Mouse (Mus musculus) neural tube, embryonic 12.5 days (tissue): Measurements from ENCODE around the gene Alpi. TPM values are rescaled to one million over a fixed set of nuclear protein-coding genes. Genes with fewer than 3 reads are reported as not detected.

Experiments
- ATAC-seq: fragments of 200-750 bp; cut with Nextera tagmentation; 2 replicates; pipeline ENCODE4 v1.8.0; 2017; ENCODE audit warnings: low read depth, mild to moderate bottlenecking, moderate TSS enrichment, moderate library complexity; ENCODE audit not compliant: low FRiP score
- H3K27ac ChIP-seq: fragments of 300-500 bp; sonication (generic); 2 replicates; pipeline ENCODE4 v1.5.1; 2016
- H3K27me3 ChIP-seq: fragments of 300-500 bp; sonication (generic); replicated peaks from 2 replicates; pipeline ENCODE4 v1.6.1; 2016; ENCODE audit warnings: mild to moderate bottlenecking
- H3K36me3 ChIP-seq: fragments of 300-500 bp; sonication (generic); 2 replicates; pipeline ENCODE4 v1.6.1; 2016; ENCODE audit warnings: mild to moderate bottlenecking
- H3K4me1 ChIP-seq: fragments of 300-500 bp; sonication (generic); 2 replicates; pipeline ENCODE4 v1.6.1; 2016
- H3K4me2 ChIP-seq: fragments of 300-500 bp; sonication (generic); replicated peaks from 2 replicates; pipeline ENCODE4 v1.6.1; 2016; ENCODE audit warnings: mild to moderate bottlenecking
- H3K4me3 ChIP-seq: fragments of 300-500 bp; sonication (generic); 2 replicates; pipeline ENCODE4 v1.5.1; 2016
- H3K9ac ChIP-seq: fragments of 300-500 bp; sonication (generic); 2 replicates; pipeline ENCODE4 v1.6.1; 2016; ENCODE audit warnings: mild to moderate bottlenecking
- H3K9me3 ChIP-seq: fragments of 300-500 bp; sonication (generic); 2 replicates; pipeline ENCODE4 v1.6.1; 2016; ENCODE audit warnings: mild to moderate bottlenecking
- WGBS: fragments of 180-500 bp; shearing (Covaris S2); methylation state at CpG from one replicate; pipeline ENCODE4 v1.1.7; 2016; 5-methylcytosine and 5-hydroxymethylcytosine counted together
- polyA plus RNA-seq: library from polyadenylated mRNA; unstranded; fragments of >200 nt; fragmentation: Nextera tagmentation; extraction: Ambion mirVana; gene quantifications from 2 replicates; pipeline ENCODE4 v1.2.1, GENCODE M21; 2016

The Alpi gene
- not detected in 2 replicates for polyA plus RNA-seq

DNA sequence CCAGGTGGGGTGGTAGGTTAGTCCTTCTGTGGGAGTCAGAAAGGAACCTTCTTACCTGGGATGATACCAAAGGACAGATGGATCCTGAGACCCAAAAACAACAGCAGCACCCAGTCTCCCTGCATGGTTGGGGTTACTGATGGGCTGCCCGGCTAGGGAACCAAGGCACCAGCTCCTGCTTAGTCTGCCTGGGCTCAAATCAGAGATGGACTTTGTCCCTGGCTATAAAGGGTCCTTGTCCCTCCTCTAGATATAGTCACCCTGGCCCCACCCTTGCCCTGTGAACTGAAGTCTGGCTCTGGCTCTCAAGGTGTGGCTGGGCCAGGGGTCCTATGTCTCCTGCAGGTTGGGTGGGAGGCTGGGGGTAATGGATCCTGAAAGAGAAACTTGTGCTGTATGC is at the start of gene Alpi:
TSS of gene Alpi (minus strand) at position 196 of the 400 bp plus-strand sequence.
- Histone ChIP-seq H3K9me3 (no peaks in the 10 kb centered on the region), H3K4me3 (no peak within 1 kb of the TSS), H3K27me3 (peaks cover 6% of the 10 kb centered on the region), H3K36me3 (no peaks in the 10 kb centered on the region), H3K4me1 (no peaks in the 10 kb centered on the region), H3K27ac (no peak within 1 kb of the TSS), H3K4me2 (no peak within 1 kb of the TSS), H3K9ac (no peak within 1 kb of the TSS)
- WGBS = 90% methylated on average over 1 of the region's 1 CpGs
- ATAC-seq = no peak

DNA sequence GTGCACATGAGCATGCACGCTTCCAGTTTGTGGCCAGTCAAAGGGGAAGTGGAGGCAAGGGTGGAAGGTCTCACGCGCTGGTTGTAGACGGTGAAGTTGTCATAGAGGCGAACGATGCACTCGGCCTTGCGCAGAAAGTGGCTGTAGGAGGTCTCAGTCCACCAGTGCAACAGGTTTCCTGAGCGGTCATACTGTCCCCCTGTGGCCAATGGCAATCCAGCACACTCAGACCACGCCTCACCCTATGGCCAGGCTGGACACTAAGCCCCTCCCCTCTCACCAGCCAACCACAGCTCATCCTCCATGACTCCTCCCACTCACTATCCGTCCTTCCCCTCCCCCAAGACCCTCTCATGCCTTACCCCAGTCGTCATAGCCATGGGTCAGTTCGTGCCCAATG is 48.0 kb upstream of the Alpi start:
- no peak overlapping the region for H3K9ac ChIP-seq
- no peaks in the 10 kb centered on the region for H3K9me3 ChIP-seq
- H3K27me3 ChIP-seq = peaks cover 56% of the 10 kb centered on the region
- no peaks in the 10 kb centered on the region for H3K36me3 ChIP-seq
- 26% methylated on average over 13 of the region's 13 CpGs for WGBS
- no peak overlapping the region for H3K4me3 ChIP-seq
- ATAC-seq = no peak
- H3K4me2 ChIP-seq = no peak overlapping the region
- peaks cover 11% of the 10 kb centered on the region for H3K4me1 ChIP-seq
- no peak overlapping the region for H3K27ac ChIP-seq

DNA sequence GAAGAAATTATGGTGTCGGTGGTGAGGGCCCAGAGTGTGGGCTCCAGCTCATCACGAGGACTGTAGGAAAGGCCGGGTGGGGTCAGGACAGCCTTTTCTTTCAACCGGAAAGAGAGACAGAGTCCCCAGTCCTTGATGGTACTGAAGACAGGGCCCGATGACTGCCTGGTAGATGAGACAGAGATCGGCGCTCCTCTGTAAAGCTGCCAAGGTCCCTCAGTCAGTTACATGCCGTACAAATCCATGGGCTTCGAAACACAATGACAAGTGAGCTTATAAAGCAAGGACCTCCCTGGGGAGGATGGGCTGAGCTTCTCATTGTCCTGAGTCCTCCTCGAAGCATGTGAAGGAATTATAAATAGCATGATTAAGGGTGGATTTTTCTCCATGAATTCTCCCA is 41.7 kb upstream of the Alpi start:
- Histone ChIP-seq H3K27me3 (peaks cover 3% of the 10 kb centered on the region; the same call in 1 of the 2 replicates), H3K27ac (0 out of 2 replicates have a peak overlapping the region, but pooled peaks have one; percentile 5), H3K4me3 (no peak overlapping the region), H3K9ac (no peak overlapping the region), H3K9me3 (no peaks in the 10 kb centered on the region), H3K36me3 (no peaks in the 10 kb centered on the region), H3K4me1 (peaks cover 13% of the 10 kb centered on the region), H3K4me2 (no peak overlapping the region)
- no peak for ATAC-seq
- WGBS = 76% methylated on average over 10 of the region's 10 CpGs

DNA sequence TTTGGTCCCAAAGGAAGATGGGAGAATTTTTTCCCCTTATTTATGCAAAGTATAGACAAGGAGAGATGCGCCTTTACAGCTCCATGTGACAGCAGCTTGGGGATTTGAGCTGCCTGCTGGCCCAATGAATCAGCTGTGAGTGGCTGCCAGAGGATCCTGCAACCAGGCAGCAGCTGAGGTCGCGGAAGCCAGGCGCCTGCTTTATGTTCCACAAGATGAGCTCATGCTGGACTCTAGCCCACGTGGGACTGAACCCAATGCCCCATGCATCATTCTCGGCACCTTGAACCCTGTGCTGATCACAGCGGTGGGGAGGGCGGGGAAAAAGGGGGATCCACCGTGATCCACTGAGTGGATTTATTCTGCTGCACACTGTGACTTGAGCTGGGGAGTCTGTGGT is 41.0 kb upstream of the Alpi start:
- no peaks in the 10 kb centered on the region for H3K36me3 ChIP-seq
- H3K4me2 ChIP-seq = no peak overlapping the region
- no peaks in the 10 kb centered on the region for H3K27me3 ChIP-seq
- H3K4me1 ChIP-seq = peaks cover 13% of the 10 kb centered on the region
- no peak overlapping the region for H3K9ac ChIP-seq
- no peak overlapping the region for H3K4me3 ChIP-seq
- ATAC-seq = peak; percentile 60
- WGBS = 61% methylated on average over 9 of the region's 9 CpGs
- no peaks in the 10 kb centered on the region for H3K9me3 ChIP-seq
- no peak overlapping the region for H3K27ac ChIP-seq

DNA sequence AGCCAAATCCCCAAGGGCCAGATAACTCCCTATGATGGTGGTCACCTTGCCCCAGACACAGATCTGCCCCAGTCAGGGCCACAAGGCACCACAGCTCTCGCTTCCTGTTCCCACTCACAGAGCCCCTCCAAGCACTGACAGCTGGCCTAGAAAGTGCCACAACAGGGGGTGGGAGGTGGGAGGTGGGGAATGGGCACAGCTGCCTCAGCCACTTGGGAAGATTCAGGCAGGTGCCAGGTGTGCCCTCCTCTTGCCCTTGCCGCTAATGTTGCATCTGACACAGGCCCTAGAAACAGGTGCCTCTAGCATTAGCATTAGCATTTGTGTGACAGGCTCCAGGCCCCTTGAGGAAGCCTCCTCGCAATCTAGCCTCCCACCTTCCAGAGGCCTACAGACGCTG is 40.1 kb upstream of the Alpi start:
- H3K9ac ChIP-seq = no peak overlapping the region
- no peak overlapping the region for H3K4me3 ChIP-seq
- WGBS = 72% methylated on average over 4 of the region's 4 CpGs
- no peaks in the 10 kb centered on the region for H3K36me3 ChIP-seq
- H3K27me3 ChIP-seq = no peaks in the 10 kb centered on the region
- peaks cover 13% of the 10 kb centered on the region for H3K4me1 ChIP-seq
- H3K4me2 ChIP-seq = no peak overlapping the region
- ATAC-seq = peak; percentile 21; the same call in 1 of the 2 replicates
- H3K9me3 ChIP-seq = no peaks in the 10 kb centered on the region
- H3K27ac ChIP-seq = no peak overlapping the region

DNA sequence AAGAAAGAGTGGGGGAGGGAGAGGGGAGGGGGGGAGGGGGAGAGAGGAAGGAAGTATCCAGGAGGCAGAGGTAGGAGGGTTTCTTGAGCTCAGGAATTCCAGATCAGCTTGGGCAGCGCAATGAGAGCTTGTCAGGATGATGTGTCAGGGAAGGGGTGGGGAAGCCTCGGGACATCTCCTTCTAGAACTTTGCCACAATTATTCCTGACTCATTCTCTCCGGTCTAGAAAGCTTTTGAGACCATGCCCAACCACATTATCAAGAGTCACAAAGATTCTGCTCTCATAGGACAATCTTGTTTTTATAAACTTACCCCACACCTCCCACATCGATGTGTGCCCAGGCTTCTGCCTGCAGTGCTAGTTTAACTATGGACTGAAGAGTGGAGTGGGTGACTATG is 30.4 kb upstream of the Alpi start:
- Histone ChIP-seq H3K36me3 (no peaks in the 10 kb centered on the region), H3K9ac (no peak overlapping the region), H3K4me2 (no peak overlapping the region), H3K27me3 (peaks cover 23% of the 10 kb centered on the region), H3K9me3 (no peaks in the 10 kb centered on the region), H3K27ac (no peak overlapping the region), H3K4me3 (no peak overlapping the region), H3K4me1 (no peaks in the 10 kb centered on the region)
- no peak for ATAC-seq
- WGBS = 90% methylated on average over 4 of the region's 4 CpGs

DNA sequence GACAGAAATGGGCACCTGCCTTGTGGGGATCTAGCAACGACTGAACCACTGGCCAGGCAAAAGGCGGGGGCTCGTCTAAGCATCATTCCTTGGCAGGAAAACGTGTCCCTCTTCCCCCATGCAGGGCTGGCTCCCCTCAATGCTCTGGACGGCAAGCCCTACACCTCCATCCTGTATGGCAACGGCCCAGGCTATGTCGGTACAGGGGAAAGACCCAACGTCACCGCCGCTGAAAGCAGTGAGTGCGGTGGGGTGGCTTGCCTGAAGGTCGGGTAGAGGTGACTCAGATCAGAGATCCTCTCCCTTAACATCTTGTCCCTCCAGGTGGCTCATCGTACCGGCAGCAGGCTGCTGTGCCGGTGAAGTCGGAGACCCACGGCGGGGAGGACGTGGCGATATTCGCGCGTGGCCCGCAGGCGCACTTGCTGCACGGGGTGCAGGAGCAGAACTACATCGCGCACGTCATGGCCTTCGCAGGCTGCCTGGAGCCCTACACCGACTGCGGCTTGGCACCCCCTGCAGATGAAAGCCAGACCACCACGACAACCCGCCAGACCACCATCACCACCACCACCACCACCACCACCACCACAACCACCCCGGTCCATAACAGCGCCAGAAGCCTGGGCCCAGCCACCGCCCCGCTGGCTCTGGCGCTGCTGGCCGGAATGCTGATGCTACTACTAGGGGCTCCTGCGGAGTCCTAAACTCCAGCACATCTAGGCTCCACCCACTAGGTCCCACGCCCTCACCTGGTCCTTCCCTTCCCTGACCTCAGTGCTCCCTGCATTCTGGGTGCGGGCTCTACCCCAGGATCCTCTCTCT is 26.0 kb upstream of the Alpi start:
- H3K27ac ChIP-seq = no peak overlapping the region
- peak; percentile 33; the same call in 1 of the 2 replicates for ATAC-seq

DNA sequence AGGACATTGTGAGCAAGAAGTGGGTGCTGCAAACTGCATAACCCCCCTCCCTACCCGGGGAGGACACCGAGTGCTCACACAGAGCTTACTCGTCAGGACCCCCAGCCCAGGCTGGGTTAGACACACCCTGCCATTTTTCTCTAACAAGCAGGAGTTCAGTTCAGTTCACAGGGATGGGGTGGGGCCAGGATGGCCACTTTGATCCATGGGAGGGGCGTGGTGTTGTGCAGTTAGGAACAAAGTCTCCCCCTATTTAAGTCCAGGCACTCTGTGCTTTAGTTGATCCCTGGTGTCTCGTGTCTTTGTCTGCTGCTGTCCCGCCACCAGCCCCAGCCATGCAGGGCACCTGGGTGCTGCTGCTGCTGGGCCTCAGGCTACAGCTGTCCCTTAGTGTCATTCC is 23.3 kb upstream of the Alpi start, which contains the start of gene Akp3:
TSS of gene Akp3 (plus strand) at position 301 of the 400 bp plus-strand sequence.
- WGBS = 69% methylated on average over 6 of the region's 6 CpGs
- Histone ChIP-seq H3K4me2 (no peak within 1 kb of the TSS), H3K4me3 (no peak within 1 kb of the TSS), H3K4me1 (no peaks in the 10 kb centered on the region), H3K27me3 (peaks cover 37% of the 10 kb centered on the region), H3K27ac (no peak within 1 kb of the TSS), H3K36me3 (no peaks in the 10 kb centered on the region), H3K9me3 (no peaks in the 10 kb centered on the region), H3K9ac (no peak within 1 kb of the TSS)
- ATAC-seq = no peak

More for the DNA sequence above, 26.0 kb upstream of the Alpi start:
- WGBS = 6% methylated on average over 43 of the region's 43 CpGs
- Histone ChIP-seq H3K9ac (no peak overlapping the region), H3K36me3 (no peaks in the 10 kb centered on the region), H3K4me2 (peak overlapping the region; percentile 45), H3K4me1 (no peaks in the 10 kb centered on the region), H3K4me3 (0 out of 2 replicates have a peak overlapping the region, but pooled peaks have one; percentile 4), H3K9me3 (no peaks in the 10 kb centered on the region), H3K27me3 (peaks cover 37% of the 10 kb centered on the region)

DNA sequence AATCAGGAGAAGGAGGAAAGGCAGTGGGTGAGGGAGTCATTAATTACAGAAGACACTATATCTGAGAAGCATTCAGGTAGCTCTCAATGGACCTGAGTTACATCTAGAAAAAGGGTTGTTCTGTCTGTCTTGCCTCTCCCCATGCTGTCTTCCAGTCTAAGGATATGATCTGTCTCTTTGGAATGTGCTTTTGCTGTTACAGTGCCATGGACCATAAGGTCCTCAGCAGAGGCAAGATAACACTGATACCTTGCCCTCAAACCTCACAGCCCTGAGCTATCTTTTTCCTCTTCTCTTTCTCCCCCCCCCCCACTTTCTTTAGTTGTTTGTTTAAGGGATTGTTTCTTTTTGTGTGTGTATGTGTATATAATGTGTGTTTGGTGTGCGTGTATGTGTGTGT is 13.4 kb upstream of the Alpi start:
- Histone ChIP-seq H3K4me3 (no peak overlapping the region), H3K9me3 (no peaks in the 10 kb centered on the region), H3K27ac (no peak overlapping the region), H3K4me2 (no peak overlapping the region), H3K36me3 (no peaks in the 10 kb centered on the region), H3K9ac (no peak overlapping the region), H3K27me3 (no peaks in the 10 kb centered on the region), H3K4me1 (no peaks in the 10 kb centered on the region)
- ATAC-seq = no peak
- WGBS = 84% methylated on average over 1 of the region's 1 CpGs

DNA sequence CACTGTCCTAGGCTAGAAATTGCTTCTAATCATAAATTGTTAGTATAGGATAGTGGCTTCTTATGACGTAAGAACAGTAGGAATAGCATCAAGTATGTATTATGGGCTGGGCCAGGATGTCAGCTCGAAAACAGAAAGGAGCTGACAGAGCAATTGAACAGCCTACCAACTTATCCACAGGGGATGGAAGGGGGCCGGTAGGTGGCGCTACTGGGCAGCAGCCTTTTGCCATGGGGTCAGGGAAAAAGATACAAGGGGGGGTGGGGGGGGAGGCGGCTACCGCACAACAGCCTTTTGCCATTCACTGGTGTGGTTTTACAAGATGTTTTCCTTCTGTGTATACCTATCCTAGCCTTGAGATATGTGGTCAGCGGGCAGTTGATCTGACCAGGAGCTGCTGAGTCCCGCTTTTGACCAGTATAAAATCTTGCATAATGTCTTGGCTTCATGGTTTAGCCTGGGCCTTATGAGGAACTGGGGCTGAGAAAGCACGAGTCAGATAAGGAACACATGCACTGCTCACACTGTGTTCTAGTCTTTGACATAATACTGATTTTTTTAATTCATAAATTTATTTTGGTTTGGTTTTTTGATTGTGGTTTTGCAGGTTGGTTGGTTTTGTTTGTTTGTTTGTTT is 10.4 kb upstream of the Alpi start:
- H3K9ac ChIP-seq = no peak overlapping the region
- H3K4me2 ChIP-seq = no peak overlapping the region
- H3K4me3 ChIP-seq = no peak overlapping the region
- H3K9me3 ChIP-seq = no peaks in the 10 kb centered on the region
- H3K4me1 ChIP-seq = no peaks in the 10 kb centered on the region
- 37% methylated on average over 9 of the region's 9 CpGs for WGBS
- ATAC-seq = no peak
- H3K36me3 ChIP-seq = no peaks in the 10 kb centered on the region
- H3K27ac ChIP-seq = no peak overlapping the region
- no peaks in the 10 kb centered on the region for H3K27me3 ChIP-seq

DNA sequence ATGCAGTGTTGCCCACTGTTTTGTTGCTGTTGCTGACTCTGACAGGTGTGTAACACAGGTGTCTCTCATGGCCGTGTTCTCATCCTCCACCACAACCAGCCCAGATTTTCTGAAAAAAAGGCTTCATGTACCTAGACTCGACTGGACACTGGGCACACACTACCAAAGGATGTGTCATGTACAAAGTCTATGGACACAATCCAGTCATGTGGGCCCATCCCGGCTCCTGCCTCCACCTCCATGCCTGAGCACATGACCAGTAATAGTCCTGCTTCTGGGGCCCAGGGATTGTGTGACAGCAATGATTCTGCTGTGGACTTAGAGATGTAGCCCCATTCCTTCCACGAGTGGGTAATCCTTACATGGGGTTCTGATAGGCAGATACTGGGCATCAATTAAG is 7.2 kb upstream of the Alpi start:
- Histone ChIP-seq H3K4me1 (no peaks in the 10 kb centered on the region), H3K4me2 (no peak overlapping the region), H3K9ac (no peak overlapping the region), H3K27me3 (no peaks in the 10 kb centered on the region), H3K36me3 (no peaks in the 10 kb centered on the region), H3K4me3 (no peak overlapping the region), H3K9me3 (no peaks in the 10 kb centered on the region), H3K27ac (no peak overlapping the region)
- 87% methylated on average over 4 of the region's 4 CpGs for WGBS
- no peak for ATAC-seq

DNA sequence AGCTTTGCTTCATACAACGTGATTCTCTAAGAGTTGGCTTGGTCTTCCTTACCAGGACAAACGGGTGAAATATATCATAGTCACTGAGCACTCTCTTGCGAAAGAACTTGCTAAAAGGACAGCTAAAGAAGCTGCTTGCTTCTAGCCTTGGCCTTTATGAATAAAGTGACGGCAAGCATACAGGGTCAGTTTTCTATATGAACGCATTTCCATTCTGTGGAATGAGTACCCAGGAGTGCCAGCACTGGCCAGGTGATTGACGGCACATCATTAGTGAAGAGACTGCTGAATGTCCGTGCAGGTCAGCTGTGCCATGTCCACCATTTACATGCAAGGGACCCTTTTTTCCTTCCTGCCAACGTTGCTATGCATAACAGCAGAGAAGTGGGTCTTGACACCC is 5.1 kb upstream of the Alpi start:
- 78% methylated on average over 8 of the region's 8 CpGs for WGBS

More for the DNA sequence above, 5.1 kb upstream of the Alpi start:
- no peak overlapping the region for H3K9ac ChIP-seq
- ATAC-seq = no peak
- H3K36me3 ChIP-seq = no peaks in the 10 kb centered on the region
- H3K4me3 ChIP-seq = no peak overlapping the region
- no peak overlapping the region for H3K27ac ChIP-seq
- no peaks in the 10 kb centered on the region for H3K27me3 ChIP-seq
- H3K4me1 ChIP-seq = no peaks in the 10 kb centered on the region
- no peaks in the 10 kb centered on the region for H3K9me3 ChIP-seq
- no peak overlapping the region for H3K4me2 ChIP-seq
